Mouse (Mus musculus) embryo, embryonic 11.5 days (tissue): ENCODE measurements at regions not wholly inside any gene's neighbourhood (a gene's known extent, or its start where the extent isn't known, plus 50 kb on each side); places are given as distances from the start of the nearest gene placed in this dataset.

Experiments used
- DNase-seq: peaks from one replicate; pipeline ENCODE4 v3.0.0-alpha.2; 2012; ENCODE audit warnings: low read depth, low spot score

DNA sequence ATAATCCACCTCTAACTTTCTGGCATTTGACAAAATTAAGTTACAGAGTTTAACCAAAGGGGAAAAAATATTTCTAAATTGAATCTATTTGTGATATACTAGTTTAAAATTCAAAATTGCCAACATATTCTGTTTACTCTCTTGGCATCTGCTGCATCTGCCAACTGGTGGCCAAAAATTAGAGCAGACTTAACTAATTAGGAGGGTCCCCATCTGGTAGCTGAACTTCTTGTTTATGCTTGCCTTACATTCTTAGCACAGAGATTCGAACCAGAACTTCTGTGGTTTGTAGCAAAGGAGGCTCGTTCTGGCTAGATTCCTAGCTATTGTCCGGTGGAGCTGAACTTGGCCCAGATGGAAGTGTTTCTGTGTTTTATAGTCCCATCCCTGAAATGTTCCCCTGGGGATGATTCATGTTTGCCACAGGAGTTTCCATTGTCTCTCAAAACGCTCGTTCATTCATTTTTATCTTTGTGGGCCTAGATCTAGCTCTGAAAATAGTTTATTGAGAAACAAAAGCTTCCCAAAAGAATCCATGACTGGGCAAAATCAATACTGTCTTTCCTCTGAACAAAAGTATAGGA is 3461.5 kb upstream of the Gm7489 start:
- DNase-seq: no peak

DNA sequence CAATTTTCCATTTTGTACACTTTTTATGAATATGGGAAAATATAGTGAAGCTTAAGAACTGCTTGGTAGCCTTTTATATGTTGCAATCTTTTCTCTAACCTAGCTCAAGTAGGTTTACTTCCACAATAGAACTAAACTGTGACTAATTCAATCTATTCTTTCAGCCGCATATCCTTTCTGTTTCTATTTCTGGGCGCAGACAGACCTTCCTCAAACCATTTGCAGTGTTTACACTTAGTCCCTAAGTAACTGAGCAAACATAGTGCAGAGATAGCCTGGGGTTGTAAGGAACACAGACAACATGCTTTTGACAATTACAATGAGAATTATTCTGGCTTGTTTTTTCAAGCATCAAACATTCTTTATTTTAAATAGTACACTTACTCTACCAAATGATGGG is 3435.1 kb upstream of the Gm7489 start:
- DNase-seq: no peak

DNA sequence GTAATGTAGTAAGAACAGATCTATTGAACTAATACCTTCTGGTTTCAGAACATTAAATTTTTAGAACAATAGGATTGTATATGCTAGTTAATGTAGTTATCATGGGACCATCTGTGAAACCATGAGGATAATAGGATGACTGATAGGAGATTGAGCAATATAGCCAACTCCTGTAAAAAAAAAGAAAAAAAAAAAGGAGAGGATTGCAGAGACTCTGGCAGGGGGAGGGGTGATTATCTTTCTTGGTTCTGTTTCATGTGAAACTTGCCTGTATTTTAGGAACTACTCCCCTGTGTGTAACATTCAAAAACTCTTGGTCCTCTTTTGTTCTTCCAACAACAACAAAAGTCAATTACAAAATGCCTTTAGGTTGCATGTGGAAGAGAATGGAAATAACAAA is 3412.1 kb upstream of the Gm7489 start:
- DNase-seq: no peak

DNA sequence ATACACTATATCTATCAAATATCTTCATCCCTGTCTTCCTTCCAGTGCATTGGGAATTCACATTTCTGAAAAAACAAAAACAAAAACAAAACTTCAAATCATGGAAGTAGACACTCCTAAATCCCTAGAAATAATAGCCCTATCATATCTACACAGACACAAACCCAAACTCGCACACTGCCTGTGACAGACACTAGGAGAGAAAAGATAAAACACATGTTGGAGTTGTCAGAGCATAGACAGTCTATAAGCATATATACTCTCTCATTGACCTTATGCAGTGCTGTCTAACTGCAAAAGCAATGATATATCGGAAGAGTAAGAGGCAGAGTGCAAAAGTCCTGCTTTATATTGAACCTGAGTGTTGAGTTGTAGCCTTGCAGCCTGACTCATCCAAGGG is 3386.0 kb upstream of the Gm7489 start:
- no peak for DNase-seq

DNA sequence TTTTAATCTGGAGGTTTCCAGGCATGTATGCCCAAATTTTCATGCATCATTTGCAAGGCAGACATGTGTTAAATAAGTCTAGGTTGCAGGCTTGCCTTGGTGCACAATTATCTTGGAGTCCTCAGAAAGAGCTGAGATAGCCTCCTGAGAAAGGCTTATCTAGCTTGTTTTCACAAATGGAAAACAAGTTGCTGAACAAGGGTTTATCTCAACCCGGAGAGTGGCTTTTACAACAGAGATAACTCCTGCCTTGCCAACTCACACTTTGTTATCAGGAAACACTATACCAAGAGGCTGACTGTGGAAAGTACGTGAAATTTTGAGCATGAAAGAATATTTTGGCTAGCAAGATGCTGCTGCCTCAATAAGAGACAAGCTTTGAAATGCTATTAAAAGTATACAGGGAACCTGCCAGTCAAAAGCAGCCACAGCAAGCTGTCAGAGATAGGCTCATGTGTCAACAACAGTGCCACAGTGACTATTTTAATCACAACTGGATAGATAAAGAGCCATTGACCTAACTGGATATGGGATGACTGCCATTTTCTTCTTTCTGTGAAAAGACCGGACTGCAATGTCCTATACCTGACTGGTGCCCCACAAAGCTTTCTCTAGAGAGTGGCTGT is 3376.6 kb upstream of the Gm7489 start:
- DNase-seq: no peak

DNA sequence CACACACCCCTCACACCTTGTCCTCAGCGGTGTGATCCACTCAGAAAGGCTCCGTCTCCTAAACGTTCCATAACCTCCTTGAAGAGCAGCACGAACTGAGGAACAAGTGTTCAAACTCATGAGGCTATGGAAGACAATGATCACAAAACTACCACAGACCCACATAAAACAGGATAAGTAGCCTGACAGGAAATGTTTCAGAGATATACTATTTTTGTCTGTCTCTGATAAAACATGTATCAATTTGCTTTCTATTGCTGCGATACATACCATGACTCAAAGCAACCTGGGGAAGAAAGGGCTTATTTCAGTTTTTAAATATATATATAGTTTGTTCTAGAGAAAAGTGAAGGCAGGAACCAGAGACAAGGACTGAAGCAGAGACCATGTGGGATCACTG is 3371.7 kb upstream of the Gm7489 start:
- no peak for DNase-seq

DNA sequence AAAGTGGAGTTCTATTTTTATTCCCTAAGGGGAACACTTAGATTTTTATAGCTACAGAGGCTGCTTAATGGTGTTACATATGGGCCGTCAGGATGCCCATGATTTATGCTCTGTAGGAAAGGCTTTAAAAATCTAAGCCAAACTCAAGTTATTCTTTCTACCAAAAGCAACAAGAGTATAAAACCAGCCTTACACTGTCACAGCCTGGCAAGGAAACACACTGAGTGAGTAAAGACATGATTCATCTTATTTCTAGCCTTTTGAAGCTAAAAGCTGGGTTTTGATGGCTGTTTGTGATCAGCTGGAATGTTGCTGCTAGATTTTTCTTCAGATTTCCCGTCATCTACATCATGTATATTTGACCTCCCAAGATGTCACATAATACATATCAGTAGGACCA is 3359.9 kb upstream of the Gm7489 start:
- no peak for DNase-seq

DNA sequence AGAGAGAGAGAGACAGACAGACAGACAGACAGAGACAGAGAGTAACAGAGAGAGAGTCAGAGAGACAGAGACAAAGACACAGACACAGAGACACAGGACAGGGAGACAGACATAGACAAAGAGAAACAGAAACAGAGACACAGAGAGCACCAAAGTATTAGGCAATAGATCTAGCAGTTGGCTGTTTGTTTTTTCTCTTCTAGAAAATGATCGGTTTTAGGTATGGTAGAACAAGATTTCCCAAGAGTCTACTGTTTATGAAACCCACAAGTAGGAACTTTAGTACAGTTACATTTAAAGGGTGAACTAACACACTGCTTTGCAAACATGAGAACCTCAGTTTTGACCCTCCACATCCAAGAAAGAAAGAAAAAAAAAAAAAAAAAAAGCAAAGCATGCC is 3350.2 kb upstream of the Gm7489 start:
- DNase-seq: no peak

DNA sequence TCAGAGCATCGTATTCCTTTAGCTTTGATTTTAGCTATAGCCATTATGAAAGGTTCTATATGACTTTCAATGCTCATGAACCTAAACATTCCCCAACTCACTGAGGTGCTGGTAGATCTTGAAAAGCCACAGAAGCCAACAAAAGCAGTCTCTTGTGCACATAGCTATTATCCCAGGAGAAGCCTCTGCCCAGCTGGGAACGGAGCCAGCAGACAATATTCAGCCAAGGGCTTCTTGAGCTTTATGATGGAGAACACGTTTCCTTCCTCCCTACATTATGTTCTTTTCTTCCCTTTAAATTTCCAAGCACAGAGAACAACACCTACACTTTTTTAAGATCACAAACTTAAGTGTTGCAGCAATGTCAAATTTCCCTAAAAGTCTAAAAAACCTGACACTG is 3321.1 kb upstream of the Gm7489 start:
- DNase-seq: no peak

DNA sequence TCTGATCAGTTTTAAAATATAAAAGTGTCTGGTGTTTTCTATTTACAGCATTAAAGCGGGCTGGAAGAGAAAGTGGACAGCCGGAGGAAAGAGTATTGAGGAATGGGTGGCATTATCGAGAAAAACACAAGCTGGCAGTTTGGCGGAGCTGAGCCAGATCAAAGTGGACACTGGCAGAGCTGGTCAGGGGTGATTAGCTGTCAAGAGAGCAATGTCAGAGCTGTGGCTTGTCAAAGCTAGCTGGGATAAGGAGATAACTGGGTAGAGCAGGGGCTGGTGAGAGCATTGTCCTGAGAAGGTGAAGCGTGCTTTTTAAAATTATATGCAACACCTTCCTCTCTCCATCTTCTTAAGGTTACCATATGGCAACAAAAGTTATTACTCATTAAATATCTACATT is 3303.9 kb upstream of the Gm7489 start:
- no peak for DNase-seq

DNA sequence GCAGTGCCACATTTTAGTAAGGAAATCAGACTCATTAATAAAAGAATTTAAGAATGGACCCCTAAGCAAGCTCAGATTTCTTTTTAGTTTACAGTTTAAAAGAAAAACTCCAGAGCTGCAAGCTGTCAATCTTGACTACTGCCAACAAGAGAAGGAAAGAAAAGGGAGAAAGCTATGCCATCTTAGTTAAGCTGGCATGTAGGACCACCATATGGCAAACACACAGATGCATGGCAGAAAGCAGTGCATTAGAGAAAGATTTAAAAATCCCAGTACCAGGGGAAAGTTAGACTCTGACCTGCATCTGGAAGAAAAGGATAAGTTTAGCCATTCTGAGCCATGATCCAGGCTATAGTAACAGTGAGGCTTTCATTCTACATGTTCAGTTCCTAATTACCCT is 3300.8 kb upstream of the Gm7489 start:
- DNase-seq: no peak

DNA sequence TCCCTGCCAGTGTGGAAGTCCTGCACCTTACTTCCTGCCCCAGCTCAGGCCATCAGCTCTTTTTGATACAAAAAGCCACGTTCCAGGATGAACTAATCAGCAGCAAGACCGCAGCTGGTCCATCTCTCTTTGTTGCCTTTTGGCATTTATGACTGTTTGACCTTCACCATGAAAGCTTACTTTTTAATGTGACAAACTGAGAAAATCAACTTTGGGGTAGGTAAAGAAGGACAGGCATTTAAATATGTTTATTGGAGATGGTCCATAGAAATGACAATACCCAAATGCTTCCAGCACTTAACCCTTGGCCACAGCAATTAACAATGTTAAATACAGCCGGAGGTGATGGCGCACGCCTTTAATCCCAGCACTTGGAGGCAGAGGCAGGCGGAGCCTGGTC is 3299.2 kb upstream of the Gm7489 start:
- DNase-seq: no peak
